Mouse (Mus musculus) liver, adult 2 months (tissue): ENCODE results near the gene Stxbp4.

Experiments used
- CTCF ChIP-seq: fragments of 200-500 bp; IDR thresholded peaks from 2 replicates; pipeline ENCODE4 v1.5.1; 2011; ENCODE audit warnings: low read depth, low read length, control low read depth
- POLR2A ChIP-seq: fragments of 200-500 bp; IDR thresholded peaks from 2 replicates; pipeline ENCODE4 v1.6.1; 2011; ENCODE audit warnings: low read length, control low read depth; ENCODE audit not compliant: insufficient read depth; ENCODE audit errors: extremely low read depth

- TF ChIP-seq CTCF (no peak), POLR2A (no peak)
These were observed 25.9 kb upstream of the Stxbp4 start for GRCm38 (mm10) chr11:90663618-90664297.
